Mouse (Mus musculus) heart, embryonic 13.5 days (tissue): ENCODE measurements around the gene Kcnn1. TPM values are rescaled to one million over a fixed set of nuclear protein-coding genes. Genes with fewer than 3 reads are reported as not detected.

ENCODE experiments used
- ATAC-seq: fragments of 200-750 bp; cut with Nextera tagmentation; 2 replicates; pipeline ENCODE4 v1.8.0; 2017; ENCODE audit warnings: moderate TSS enrichment; ENCODE audit not compliant: insufficient number of reproducible peaks, low FRiP score, low TSS enrichment; ENCODE audit errors: extremely low read depth
- H3K27ac ChIP-seq: fragments of 300-500 bp; sonication (generic); replicated peaks from 2 replicates; pipeline ENCODE4 v1.5.1; 2015; ENCODE audit warnings: moderate library complexity, mild to moderate bottlenecking, inconsistent platforms
- H3K27me3 ChIP-seq: fragments of 300-500 bp; sonication (generic); replicated peaks from 2 replicates; pipeline ENCODE4 v1.6.1; 2015; ENCODE audit warnings: mild to moderate bottlenecking, inconsistent platforms
- H3K36me3 ChIP-seq: fragments of 300-500 bp; sonication (generic); 2 replicates; pipeline ENCODE4 v1.6.1; 2015; ENCODE audit warnings: mild to moderate bottlenecking, inconsistent platforms
- H3K4me1 ChIP-seq: fragments of 300-500 bp; sonication (generic); 2 replicates; pipeline ENCODE4 v1.6.1; 2015; ENCODE audit warnings: inconsistent platforms
- H3K4me2 ChIP-seq: fragments of 300-500 bp; sonication (generic); 2 replicates; pipeline ENCODE4 v1.6.1; 2015; ENCODE audit warnings: inconsistent platforms, mild to moderate bottlenecking, moderate library complexity
- H3K4me3 ChIP-seq: fragments of 300-500 bp; sonication (generic); 2 replicates; pipeline ENCODE4 v1.5.1; 2015; ENCODE audit warnings: moderate library complexity, mild to moderate bottlenecking, inconsistent platforms
- H3K9ac ChIP-seq: fragments of 300-500 bp; sonication (generic); 2 replicates; pipeline ENCODE4 v1.6.1; 2015; ENCODE audit warnings: inconsistent platforms, mild to moderate bottlenecking, moderate library complexity
- H3K9me3 ChIP-seq: fragments of 300-500 bp; sonication (generic); 2 replicates; pipeline ENCODE4 v1.6.1; 2016; ENCODE audit warnings: inconsistent platforms
- WGBS: fragments of 180-500 bp; shearing (Covaris S2); methylation state at CpG from one replicate; pipeline ENCODE4 v1.1.7; 2015; ENCODE audit warnings: mixed read lengths; 5-methylcytosine and 5-hydroxymethylcytosine counted together
- polyA plus RNA-seq: library from polyadenylated mRNA; unstranded; fragments of >200 nt; fragmentation: Nextera tagmentation; extraction: Ambion mirVana; gene quantifications from 2 replicates; pipeline ENCODE4 v1.2.1, GENCODE M21; 2015

Kcnn1 gene
- polyA plus RNA-seq, 1 experiment from 2014 or later: 1.5 TPM

DNA sequence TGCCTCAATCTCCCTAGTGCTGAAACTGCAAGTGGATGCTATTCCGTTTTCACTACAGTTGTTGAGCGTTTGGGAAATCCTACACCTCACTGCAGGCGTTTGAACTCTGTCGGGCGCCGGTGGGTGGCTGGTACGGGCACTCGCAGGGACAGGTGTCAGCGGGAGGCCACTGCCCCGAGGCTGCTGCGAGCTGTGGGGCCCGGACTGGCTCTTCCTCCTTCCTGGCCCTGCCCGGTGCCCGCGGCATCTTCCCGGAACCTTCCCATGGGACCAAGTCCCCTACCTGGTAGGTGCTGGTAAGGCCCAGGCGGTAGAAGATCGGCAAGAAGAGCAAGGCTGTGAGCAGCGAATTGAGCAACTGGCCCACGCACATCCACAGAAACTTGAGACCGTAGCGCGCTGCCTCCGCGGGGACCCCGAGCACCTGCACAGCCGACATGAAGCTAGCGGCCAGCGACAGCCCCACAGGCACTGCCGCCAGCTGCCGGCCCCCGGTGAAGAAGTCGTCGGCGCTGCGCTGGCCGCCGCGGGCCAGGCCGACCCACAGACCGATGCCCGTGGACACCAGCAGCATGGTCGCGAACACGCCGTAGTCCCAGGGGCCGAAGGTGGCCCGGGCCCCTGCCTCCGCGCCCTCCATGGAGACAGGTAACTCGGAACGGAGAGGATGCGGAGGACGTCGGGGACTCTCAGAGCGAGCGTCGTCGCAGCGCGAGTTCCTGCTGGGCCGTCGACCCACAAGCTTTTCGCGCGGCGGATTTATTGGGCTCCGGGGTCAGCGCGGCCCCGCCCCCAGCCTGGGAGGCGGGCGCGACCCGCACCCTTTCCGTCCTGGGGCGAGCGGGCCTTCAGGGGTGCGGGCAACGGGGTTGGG, 29.2 kb upstream of the Kcnn1 start, which contains the start of gene Slc5a5:
TSS of gene Slc5a5 (minus strand) at position 736 of the 874 bp plus-strand sequence.
- peaks cover 25% of the 10 kb centered on the region for H3K36me3 ChIP-seq
- H3K4me3 ChIP-seq: peak within 1 kb of the TSS; percentile 40
- H3K27ac ChIP-seq: no peak within 1 kb of the TSS
- no peak for ATAC-seq
- H3K4me2 ChIP-seq: peak within 1 kb of the TSS; percentile 58
- H3K27me3 ChIP-seq: peaks cover 74% of the 10 kb centered on the region
- H3K9ac ChIP-seq: peak within 1 kb of the TSS; percentile 60
- 2% methylated on average over 80 of the region's 80 CpGs for WGBS
- H3K9me3 ChIP-seq: 0 out of 2 replicates have a peak, but pooled peaks cover 3% of the 10 kb centered on the region
- H3K4me1 ChIP-seq: peaks cover 24% of the 10 kb centered on the region

DNA sequence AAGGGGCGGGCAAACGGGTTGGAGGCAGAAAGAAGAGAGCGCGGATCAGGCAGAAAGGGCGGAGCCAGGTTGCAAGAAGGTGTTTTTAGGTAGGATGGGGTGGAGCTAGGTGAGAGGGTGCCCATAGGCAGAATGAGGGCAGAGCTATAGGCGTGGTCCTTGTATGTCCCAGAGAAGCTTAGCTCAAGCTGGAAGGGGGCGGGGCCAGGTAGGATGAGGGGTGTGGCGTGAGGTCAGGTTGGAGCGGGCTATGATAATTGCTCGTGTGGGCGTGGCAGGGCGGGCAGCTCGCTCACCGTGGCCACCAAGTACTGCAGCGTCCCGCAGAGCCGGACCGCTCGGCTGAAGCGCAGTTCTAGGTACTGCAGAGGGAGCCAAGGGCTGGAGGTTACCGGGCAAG, 28.3 kb upstream of the Kcnn1 start:
- no peak overlapping the region for H3K9ac ChIP-seq
- no peak overlapping the region for H3K27ac ChIP-seq
- H3K4me1 ChIP-seq: peaks cover 22% of the 10 kb centered on the region
- no peak overlapping the region for H3K4me3 ChIP-seq
- ATAC-seq: no peak
- peaks cover 25% of the 10 kb centered on the region for H3K36me3 ChIP-seq
- peaks cover 82% of the 10 kb centered on the region for H3K27me3 ChIP-seq
- WGBS: 9% methylated on average over 21 of the region's 21 CpGs
- H3K9me3 ChIP-seq: 0 out of 2 replicates have a peak, but pooled peaks cover 3% of the 10 kb centered on the region
- no peak overlapping the region for H3K4me2 ChIP-seq

DNA sequence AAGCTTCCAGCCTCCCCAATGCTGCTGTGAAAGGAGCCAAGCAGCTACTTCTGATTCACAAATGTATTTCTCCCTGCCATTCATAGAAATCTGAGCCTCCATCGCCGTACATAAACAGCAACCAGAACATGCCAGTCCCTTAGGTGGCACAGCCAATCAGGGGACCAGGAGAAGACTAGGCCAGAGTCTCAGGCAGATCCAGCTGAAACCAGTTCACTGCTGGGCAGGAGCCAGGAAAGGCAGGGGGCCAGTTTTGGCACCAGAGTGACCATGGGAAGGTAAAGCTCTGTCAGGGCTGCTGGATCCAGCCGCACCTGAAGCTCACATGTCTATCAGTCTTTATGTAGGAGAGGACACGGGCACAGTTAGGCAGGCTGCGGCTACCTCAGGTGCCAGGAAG, 27.6 kb upstream of the Kcnn1 start:
- H3K9me3 ChIP-seq: 0 out of 2 replicates have a peak, but pooled peaks cover 3% of the 10 kb centered on the region
- H3K4me2 ChIP-seq: no peak overlapping the region
- no peak overlapping the region for H3K27ac ChIP-seq
- 85% methylated on average over 5 of the region's 5 CpGs for WGBS
- H3K4me3 ChIP-seq: no peak overlapping the region
- no peak for ATAC-seq
- peaks cover 89% of the 10 kb centered on the region for H3K27me3 ChIP-seq
- H3K9ac ChIP-seq: no peak overlapping the region
- H3K36me3 ChIP-seq: peaks cover 21% of the 10 kb centered on the region
- H3K4me1 ChIP-seq: peaks cover 15% of the 10 kb centered on the region

DNA sequence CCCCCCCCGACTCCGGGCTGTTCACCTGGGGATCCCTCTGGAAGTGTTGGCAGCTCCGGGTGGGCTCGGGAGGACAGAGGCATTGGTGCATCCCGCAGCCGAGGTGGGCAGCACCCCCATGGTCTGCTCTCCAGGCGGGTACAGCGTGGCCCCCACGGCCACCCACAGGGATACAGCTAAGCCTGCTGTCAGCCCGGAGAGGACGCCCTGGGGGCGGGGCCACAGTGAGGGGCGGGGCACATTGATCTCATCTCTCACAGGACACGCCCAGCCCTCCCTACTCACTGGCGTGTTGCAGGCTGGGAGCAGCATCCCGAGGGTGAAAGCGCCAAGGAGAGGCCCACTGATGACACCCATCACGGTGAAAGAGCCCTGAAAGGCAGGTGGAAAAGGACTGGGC, 24.6 kb upstream of the Kcnn1 start:
- peak; percentile 27; the same call in 1 of the 2 replicates for ATAC-seq
- Histone ChIP-seq H3K9me3 (0 out of 2 replicates have a peak, but pooled peaks cover 3% of the 10 kb centered on the region), H3K4me3 (no peak overlapping the region), H3K9ac (no peak overlapping the region), H3K4me2 (no peak overlapping the region), H3K27ac (no peak overlapping the region), H3K4me1 (peaks cover 9% of the 10 kb centered on the region), H3K36me3 (no peaks in the 10 kb centered on the region), H3K27me3 (peaks cover 72% of the 10 kb centered on the region)
- 6% methylated on average over 18 of the region's 18 CpGs for WGBS

DNA sequence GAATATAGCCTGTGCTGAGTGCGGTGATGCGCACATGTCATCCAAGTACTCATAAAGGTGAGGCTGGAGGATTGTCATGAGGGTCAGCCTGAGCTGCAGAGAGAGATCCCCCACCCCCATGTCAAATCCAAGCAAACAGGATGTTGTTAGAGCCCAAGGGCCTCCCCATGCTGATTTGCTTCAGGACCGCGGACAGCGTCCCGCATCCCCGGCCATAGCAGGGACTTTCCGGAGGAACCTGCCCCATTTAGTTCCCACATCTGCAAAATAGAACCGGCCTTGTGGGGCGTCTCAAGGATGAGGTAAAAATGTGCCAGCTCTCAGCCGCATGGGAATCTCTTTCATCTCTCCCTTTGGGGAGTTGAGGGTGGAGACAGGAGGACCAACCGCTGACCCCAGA, 22.6 kb upstream of the Kcnn1 start:
- 14% methylated on average over 12 of the region's 12 CpGs for WGBS
- H3K4me2 ChIP-seq: no peak overlapping the region
- no peak overlapping the region for H3K27ac ChIP-seq

DNA sequence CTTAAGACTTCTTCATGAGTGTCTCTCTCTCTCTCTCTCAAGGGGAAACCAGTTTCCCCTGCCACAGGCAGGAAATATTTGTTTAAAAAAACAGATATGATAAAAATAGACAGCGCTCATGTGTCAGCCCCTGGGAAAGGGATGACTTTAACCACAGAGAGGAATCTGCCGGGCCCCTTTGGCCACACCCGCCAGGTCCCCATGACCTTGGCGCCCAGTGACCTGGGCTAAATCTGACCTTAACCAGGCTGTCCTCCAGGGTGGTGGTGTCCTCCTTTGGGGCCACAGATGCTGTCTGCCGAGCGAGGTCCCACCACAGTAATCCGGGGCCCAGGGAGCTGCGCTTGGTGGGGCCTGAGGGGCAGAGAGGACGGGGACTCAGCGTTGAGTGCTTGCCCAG, 21.6 kb upstream of the Kcnn1 start:
- WGBS: 73% methylated on average over 10 of the region's 10 CpGs
- Histone ChIP-seq H3K4me1 (peaks cover 12% of the 10 kb centered on the region), H3K27me3 (peaks cover 48% of the 10 kb centered on the region), H3K36me3 (no peaks in the 10 kb centered on the region), H3K27ac (no peak overlapping the region), H3K9ac (no peak overlapping the region), H3K4me2 (no peak overlapping the region), H3K4me3 (no peak overlapping the region), H3K9me3 (no peaks in the 10 kb centered on the region)
- no peak for ATAC-seq

More for the DNA sequence above, 22.6 kb upstream of the Kcnn1 start:
- ATAC-seq: no peak
- peaks cover 51% of the 10 kb centered on the region for H3K27me3 ChIP-seq
- H3K4me1 ChIP-seq: peaks cover 4% of the 10 kb centered on the region; the same call in 1 of the 2 replicates
- H3K9ac ChIP-seq: no peak overlapping the region
- no peaks in the 10 kb centered on the region for H3K9me3 ChIP-seq
- H3K4me3 ChIP-seq: no peak overlapping the region
- no peaks in the 10 kb centered on the region for H3K36me3 ChIP-seq

DNA sequence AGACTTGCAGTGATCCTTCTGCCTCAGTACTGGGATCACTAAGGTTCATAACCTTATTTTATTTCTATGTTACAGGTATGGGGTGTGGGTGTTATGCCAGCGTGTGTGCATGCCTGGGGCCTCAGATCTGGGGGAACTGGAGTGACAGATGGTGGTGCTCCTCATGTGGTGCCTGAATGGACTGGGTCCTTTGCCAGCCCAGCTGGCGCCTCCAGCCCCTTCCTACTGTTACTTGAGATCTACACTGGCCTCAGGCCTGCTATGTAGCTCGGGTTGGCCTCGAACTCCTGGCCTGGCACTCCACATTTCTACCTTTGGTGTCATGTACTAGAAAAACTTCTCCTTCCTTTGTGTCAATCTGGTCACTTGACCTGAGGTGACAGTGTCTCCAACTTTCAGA, 21.1 kb upstream of the Kcnn1 start:
- Histone ChIP-seq H3K9ac (no peak overlapping the region), H3K27me3 (peaks cover 45% of the 10 kb centered on the region), H3K4me1 (peaks cover 12% of the 10 kb centered on the region), H3K4me2 (no peak overlapping the region), H3K4me3 (no peak overlapping the region), H3K36me3 (no peaks in the 10 kb centered on the region), H3K27ac (no peak overlapping the region), H3K9me3 (no peaks in the 10 kb centered on the region)
- WGBS: 81% methylated on average over 4 of the region's 4 CpGs
- no peak for ATAC-seq

DNA sequence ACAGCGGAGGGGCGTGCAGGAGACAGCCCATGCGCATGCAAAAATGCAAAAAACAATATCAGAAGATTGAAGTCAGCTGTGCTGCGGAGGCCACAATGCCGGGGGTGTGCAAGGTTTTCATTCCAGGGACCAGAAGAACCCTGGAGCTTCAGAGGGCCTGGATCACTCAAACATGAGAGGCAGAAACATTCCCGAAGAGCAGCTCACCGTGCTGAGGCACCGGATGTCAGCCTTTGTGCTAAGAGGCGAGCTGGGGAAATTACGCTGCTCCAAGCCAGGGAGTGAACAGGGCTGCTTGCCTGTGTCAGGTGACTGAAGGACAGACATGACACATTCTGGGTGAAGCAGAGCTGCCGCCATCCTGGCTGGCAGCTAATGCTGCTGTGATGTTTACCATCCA, 17.5 kb upstream of the Kcnn1 start:
- 16% methylated on average over 11 of the region's 11 CpGs for WGBS

DNA sequence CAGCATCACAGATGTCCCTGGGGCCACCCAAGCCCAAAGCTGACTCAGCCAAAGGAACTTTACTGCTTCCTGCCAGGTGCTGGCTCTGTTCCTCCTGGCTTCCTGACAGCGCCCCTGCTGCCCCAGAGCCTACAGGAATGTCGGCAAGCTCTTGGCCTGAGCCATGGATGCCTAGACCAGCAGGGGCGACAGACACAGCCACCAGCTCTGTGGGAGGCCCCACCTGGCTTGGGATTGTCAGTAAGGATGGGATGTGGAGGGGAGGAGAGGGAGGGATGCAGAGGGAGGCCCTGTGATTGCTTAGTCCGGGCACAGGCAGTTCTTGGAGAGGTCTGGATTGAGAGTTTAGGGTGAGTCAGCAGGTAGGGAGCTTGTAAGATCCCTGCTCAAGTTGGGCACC, 17.1 kb upstream of the Kcnn1 start:
- 4% methylated on average over 4 of the region's 4 CpGs for WGBS
- H3K4me1 ChIP-seq: peaks cover 12% of the 10 kb centered on the region
- no peaks in the 10 kb centered on the region for H3K9me3 ChIP-seq
- no peaks in the 10 kb centered on the region for H3K36me3 ChIP-seq
- no peak overlapping the region for H3K4me2 ChIP-seq
- H3K4me3 ChIP-seq: no peak overlapping the region
- peak overlapping the region; percentile 16 for H3K27ac ChIP-seq
- peaks cover 9% of the 10 kb centered on the region; the same call in 1 of the 2 replicates for H3K27me3 ChIP-seq
- H3K9ac ChIP-seq: peak overlapping the region; percentile 17; the same call in 1 of the 2 replicates
- ATAC-seq: no peak

More for the DNA sequence above, 17.5 kb upstream of the Kcnn1 start:
- H3K9me3 ChIP-seq: no peaks in the 10 kb centered on the region
- no peaks in the 10 kb centered on the region for H3K36me3 ChIP-seq
- H3K4me1 ChIP-seq: peaks cover 12% of the 10 kb centered on the region
- no peak for ATAC-seq
- H3K27ac ChIP-seq: peak overlapping the region; percentile 16
- peak overlapping the region; percentile 17 for H3K9ac ChIP-seq
- no peak overlapping the region for H3K4me2 ChIP-seq
- no peak overlapping the region for H3K4me3 ChIP-seq
- H3K27me3 ChIP-seq: 0 out of 2 replicates have a peak, but pooled peaks cover 11% of the 10 kb centered on the region

DNA sequence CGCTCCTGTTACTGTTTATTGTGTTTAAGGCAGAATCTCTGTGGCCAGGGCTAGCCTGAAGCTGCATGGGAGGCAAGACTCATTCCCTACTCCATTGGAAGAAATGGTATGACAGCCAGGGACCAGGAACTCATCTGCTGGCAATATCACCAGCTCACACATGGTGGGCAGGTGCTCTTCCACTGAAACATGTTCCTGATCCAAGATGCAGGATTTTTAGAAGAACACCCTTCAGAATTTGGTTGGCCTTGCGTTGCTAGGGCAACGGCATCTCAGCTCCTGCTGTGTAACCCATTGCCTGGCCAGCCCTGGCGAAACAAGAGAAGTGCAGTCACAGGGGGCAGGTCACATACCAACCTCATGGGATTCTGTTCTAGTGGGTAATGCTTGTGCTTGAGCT, 16.4 kb upstream of the Kcnn1 start:
- no peak overlapping the region for H3K9ac ChIP-seq
- H3K36me3 ChIP-seq: no peaks in the 10 kb centered on the region
- peaks cover 12% of the 10 kb centered on the region for H3K4me1 ChIP-seq
- 50% methylated on average over 4 of the region's 4 CpGs for WGBS
- no peaks in the 10 kb centered on the region for H3K9me3 ChIP-seq
- no peak overlapping the region for H3K4me2 ChIP-seq
- H3K27ac ChIP-seq: no peak overlapping the region
- no peak for ATAC-seq
- H3K4me3 ChIP-seq: no peak overlapping the region
- H3K27me3 ChIP-seq: peaks cover 9% of the 10 kb centered on the region; the same call in 1 of the 2 replicates

DNA sequence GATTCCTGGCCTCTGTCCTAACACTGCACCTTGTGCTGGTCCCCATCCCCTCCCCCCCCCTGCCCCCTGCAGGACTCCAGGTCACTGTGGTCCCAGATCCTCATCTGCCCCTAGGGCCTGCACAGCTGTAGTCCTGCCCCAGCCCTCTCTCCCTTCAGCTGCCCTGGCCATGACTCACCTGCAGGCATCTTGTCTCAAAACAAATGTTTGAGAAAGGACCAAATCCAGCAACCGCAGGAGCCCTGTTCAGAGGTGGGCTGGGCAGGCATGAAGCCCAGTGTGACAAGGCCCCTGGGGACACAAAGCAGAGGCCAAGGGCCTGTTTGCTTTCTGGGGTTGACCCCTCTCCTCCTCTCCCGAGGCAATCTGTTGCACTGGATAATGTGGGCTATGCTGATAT, 15.1 kb upstream of the Kcnn1 start:
- Histone ChIP-seq H3K4me3 (no peak overlapping the region), H3K9ac (no peak overlapping the region), H3K27me3 (peaks cover 6% of the 10 kb centered on the region; the same call in 1 of the 2 replicates), H3K27ac (no peak overlapping the region), H3K4me1 (peaks cover 12% of the 10 kb centered on the region), H3K4me2 (no peak overlapping the region), H3K9me3 (no peaks in the 10 kb centered on the region), H3K36me3 (no peaks in the 10 kb centered on the region)
- ATAC-seq: no peak
- WGBS: 33% methylated on average over 2 of the region's 2 CpGs
